Mouse (Mus musculus) stomach, postnatal 0 days (tissue): ENCODE measurements around the gene D930048N14Rik.

ENCODE experiments used
- CTCF ChIP-seq: IDR thresholded peaks from 2 replicates; pipeline ENCODE4 v1.5.1; 2016; ENCODE audit warnings: antibody characterized with exemption, low read depth, mild to moderate bottlenecking, moderate library complexity
- EP300 ChIP-seq: optimal IDR thresholded peaks from 2 replicates; pipeline ENCODE3; 2016; ENCODE audit warnings: antibody characterized with exemption

- TF ChIP-seq CTCF (peak; percentile 5; the same call in 1 of the 2 replicates), EP300 (no peak)
Observed at GRCm38 (mm10) chr11:51650261-51650660, 493 bp upstream of the D930048N14Rik start.
